Mouse (Mus musculus): Measurements from ENCODE around the gene Mst1r. TPM values are rescaled to one million over a fixed set of nuclear protein-coding genes. Genes with fewer than 3 reads are reported as not detected.

Mst1r gene
- polyA plus RNA-seq, 1 experiment from 2014 or later: 1.5 TPM

GRCm38 (mm10) chr9:107887804-107888266, 18.8 kb upstream of the Mst1r start, which contains the start of gene Mon1a:
Gene Mon1a (plus strand): TSS chr9:107888151.
- peaks cover 6 to 10% of the 10 kb centered on the region in 2 experiments; a peak in 2 of 4 replicates for H3K4me1 ChIP-seq (ENCODE audit: control insufficient read depth in 2 of 2, insufficient read depth in 2 of 2, low read length in 2 of 2)
- peak within 1 kb of the TSS; percentile 85 for H3K4me2 ChIP-seq (ENCODE audit: low read length)
- H3K36me3 ChIP-seq (ENCODE audit: control insufficient read depth, insufficient read depth, low read length): no peaks in the 10 kb centered on the region
- WGBS: under 1% methylated on average over 28 of the region's 28 CpGs
- no peaks in the 10 kb centered on the region for H3K9me3 ChIP-seq (ENCODE audit: control insufficient read depth, low read length)
- no peaks in the 10 kb centered on the region for H3K27me3 ChIP-seq (ENCODE audit: control insufficient read depth, insufficient read depth, low read length)
- peak within 1 kb of the TSS; percentile 78 to 81 for H3K4me3 ChIP-seq (ENCODE audit: control insufficient read depth in 1 of 2, insufficient read depth in 1 of 2, low read depth in 1 of 2, low read length in 2 of 2)
- peak within 1 kb of the TSS; percentile 83 for H3K9ac ChIP-seq (ENCODE audit: low read length)
- peak; percentile 93 for ATAC-seq (ENCODE audit: insufficient number of reproducible peaks, insufficient read depth, low FRiP score, low read depth)
- peak within 1 kb of the TSS; percentile 45 to 67 for H3K27ac ChIP-seq (replicated peaks in 1 of 2; ENCODE audit: control insufficient read depth in 1 of 2, insufficient read depth in 1 of 2, low read depth in 2 of 2, low read length in 2 of 2)

DNA sequence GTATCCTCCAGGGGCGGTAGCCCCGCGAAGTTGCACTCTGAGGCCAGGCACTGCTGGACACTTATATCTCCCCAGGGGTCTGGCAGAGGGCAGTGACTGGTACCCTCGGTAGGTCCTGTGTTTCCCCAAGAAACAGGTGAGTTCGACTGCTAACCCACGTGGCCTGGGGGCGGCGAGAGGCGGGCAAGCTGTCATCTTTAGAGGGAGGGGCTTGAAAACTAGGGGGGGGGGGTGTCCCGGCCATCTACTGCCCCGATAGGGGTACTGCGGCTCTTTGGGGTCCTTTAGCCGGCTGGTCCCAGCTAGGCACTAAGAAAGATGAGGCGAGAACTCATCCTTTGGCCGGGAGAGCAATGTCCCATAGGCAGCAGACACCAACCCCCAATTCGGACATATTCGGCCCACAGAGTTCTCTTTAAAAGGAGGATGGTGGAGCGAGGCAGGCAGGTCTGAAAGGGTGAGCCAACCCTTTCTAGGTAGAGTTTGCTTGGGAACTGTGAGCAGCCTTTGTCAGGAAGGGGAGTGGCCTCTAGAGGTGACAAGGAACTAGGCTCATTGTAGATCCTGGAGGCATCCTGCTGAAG, 18.3 kb upstream of the Mst1r start:
- ATAC-seq (ENCODE audit: insufficient number of reproducible peaks, insufficient read depth, low FRiP score, low read depth): peak; percentile 49; the same call in 1 of the 2 replicates
- 0% methylated on average over 18 of the region's 18 CpGs for WGBS
- H3K36me3 ChIP-seq (ENCODE audit: control insufficient read depth, insufficient read depth, low read length): no peaks in the 10 kb centered on the region

DNA sequence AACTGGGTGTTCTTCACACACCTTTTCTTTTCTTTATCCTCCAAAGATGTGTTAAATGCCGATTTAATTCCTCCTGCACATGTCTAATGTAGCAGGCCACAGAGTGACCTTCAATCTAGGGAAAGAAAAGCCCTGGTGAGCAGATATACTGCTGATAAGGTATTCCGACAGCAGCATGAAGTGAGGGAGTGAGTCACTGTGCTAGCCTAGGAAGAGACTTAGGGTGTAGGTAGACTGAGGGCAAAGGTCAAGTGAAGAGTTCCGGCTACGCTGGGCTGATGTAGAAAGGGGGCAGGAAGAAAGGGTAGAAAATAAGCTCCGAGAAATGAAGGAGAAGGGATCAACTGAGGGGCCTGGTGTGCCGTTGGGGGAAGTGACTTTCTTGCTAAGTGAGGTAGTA, 16.4 kb upstream of the Mst1r start:
- 80% methylated on average over 6 of the region's 6 CpGs for WGBS
- no peaks in the 10 kb centered on the region for H3K9me3 ChIP-seq (ENCODE audit: control insufficient read depth, low read length)

More for the DNA sequence above, 18.3 kb upstream of the Mst1r start:
- Histone ChIP-seq H3K4me2 (ENCODE audit: low read length) (peak overlapping the region; percentile 85), H3K27me3 (ENCODE audit: control insufficient read depth, insufficient read depth, low read length) (no peaks in the 10 kb centered on the region), H3K9ac (ENCODE audit: low read length) (peak overlapping the region; percentile 83), H3K4me3 (ENCODE audit: control insufficient read depth in 1 of 2, insufficient read depth in 1 of 2, low read depth in 1 of 2, low read length in 2 of 2) (peak overlapping the region; percentile 78 to 81), H3K4me1 (ENCODE audit: control insufficient read depth in 2 of 2, insufficient read depth in 2 of 2, low read length in 2 of 2) (peaks cover 6 to 10% of the 10 kb centered on the region in 2 experiments; a peak in 2 of 4 replicates), H3K9me3 (ENCODE audit: control insufficient read depth, low read length) (no peaks in the 10 kb centered on the region), H3K27ac (replicated peaks in 1 of 2; ENCODE audit: control insufficient read depth in 1 of 2, insufficient read depth in 1 of 2, low read depth in 2 of 2, low read length in 2 of 2) (peak overlapping the region; percentile 45 to 67)

DNA sequence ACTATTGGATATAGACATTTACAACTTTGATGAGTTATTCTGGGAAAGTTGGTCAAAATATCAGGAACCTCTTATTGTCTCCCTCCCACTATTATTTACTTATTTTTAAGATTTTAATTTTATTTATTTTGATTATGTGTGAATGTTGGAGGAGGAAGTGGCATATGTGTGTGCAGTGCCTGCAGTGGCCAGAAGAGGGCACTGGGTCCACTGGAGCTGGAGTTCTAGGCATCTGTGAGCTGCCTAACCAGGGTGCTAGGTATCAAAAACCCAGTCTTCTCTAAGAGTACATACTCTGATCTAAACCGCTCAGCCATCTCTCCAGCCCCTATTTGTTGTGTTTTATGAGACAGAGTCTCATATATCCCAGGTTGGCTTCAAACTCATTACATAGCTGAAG, 15.7 kb upstream of the Mst1r start:
- Histone ChIP-seq H3K36me3 (ENCODE audit: control insufficient read depth, insufficient read depth, low read length) (no peaks in the 10 kb centered on the region), H3K4me1 (ENCODE audit: control insufficient read depth in 2 of 2, insufficient read depth in 2 of 2, low read length in 2 of 2) (peaks cover 6 to 10% of the 10 kb centered on the region in 2 experiments; a peak in 2 of 4 replicates), H3K9ac (ENCODE audit: low read length) (no peak overlapping the region), H3K4me2 (ENCODE audit: low read length) (no peak overlapping the region), H3K27me3 (ENCODE audit: control insufficient read depth, insufficient read depth, low read length) (no peaks in the 10 kb centered on the region), H3K4me3 (ENCODE audit: control insufficient read depth in 1 of 2, insufficient read depth in 1 of 2, low read depth in 1 of 2, low read length in 2 of 2) (no peak overlapping the region), H3K9me3 (ENCODE audit: control insufficient read depth, low read length) (no peaks in the 10 kb centered on the region), H3K27ac (replicated peaks in 1 of 2; ENCODE audit: control insufficient read depth in 1 of 2, insufficient read depth in 1 of 2, low read depth in 2 of 2, low read length in 2 of 2) (no peak overlapping the region)
- no peak for ATAC-seq (ENCODE audit: insufficient number of reproducible peaks, insufficient read depth, low FRiP score, low read depth)
- 100% methylated on average over 1 of the region's 1 CpGs for WGBS

More for the DNA sequence above, 16.4 kb upstream of the Mst1r start:
- Histone ChIP-seq H3K27ac (replicated peaks in 1 of 2; ENCODE audit: control insufficient read depth in 1 of 2, insufficient read depth in 1 of 2, low read depth in 2 of 2, low read length in 2 of 2) (no peak overlapping the region), H3K27me3 (ENCODE audit: control insufficient read depth, insufficient read depth, low read length) (no peaks in the 10 kb centered on the region), H3K9ac (ENCODE audit: low read length) (no peak overlapping the region), H3K36me3 (ENCODE audit: control insufficient read depth, insufficient read depth, low read length) (no peaks in the 10 kb centered on the region), H3K4me1 (ENCODE audit: control insufficient read depth in 2 of 2, insufficient read depth in 2 of 2, low read length in 2 of 2) (peaks cover 6 to 10% of the 10 kb centered on the region in 2 experiments; a peak in 2 of 4 replicates), H3K4me2 (ENCODE audit: low read length) (no peak overlapping the region), H3K4me3 (ENCODE audit: control insufficient read depth in 1 of 2, insufficient read depth in 1 of 2, low read depth in 1 of 2, low read length in 2 of 2) (no peak overlapping the region)
- no peak for ATAC-seq (ENCODE audit: insufficient number of reproducible peaks, insufficient read depth, low FRiP score, low read depth)

DNA sequence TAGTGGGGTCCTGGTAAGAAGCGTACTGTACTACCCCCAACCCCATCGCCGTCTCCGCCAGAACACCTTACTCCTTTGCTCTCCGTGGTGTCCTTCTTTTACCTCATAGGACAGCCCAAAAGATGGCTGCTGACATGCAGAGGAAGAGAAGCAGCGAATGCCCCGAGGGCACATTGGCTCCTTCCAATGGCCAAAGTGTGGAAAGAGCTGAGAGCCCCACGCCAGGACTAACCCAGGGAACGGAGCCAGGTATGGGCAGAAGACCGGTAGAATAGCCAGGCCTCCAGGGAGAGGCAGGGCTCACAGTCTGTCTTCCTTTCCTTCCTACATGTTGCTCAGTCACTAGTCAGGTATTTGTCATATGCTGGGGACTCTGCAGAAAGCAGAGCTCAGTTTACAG, 8.1 kb upstream of the Mst1r start:
- no peak for ATAC-seq (ENCODE audit: insufficient number of reproducible peaks, insufficient read depth, low FRiP score, low read depth)
- Histone ChIP-seq H3K4me2 (ENCODE audit: low read length) (no peak overlapping the region), H3K4me1 (ENCODE audit: control insufficient read depth in 2 of 2, insufficient read depth in 2 of 2, low read length in 2 of 2) (peaks cover 0 to 4% of the 10 kb centered on the region in 2 experiments; a peak in 1 of 4 replicates), H3K36me3 (ENCODE audit: control insufficient read depth, insufficient read depth, low read length) (peaks cover 23% of the 10 kb centered on the region), H3K27ac (replicated peaks in 1 of 2; ENCODE audit: control insufficient read depth in 1 of 2, insufficient read depth in 1 of 2, low read depth in 2 of 2, low read length in 2 of 2) (no peak overlapping the region), H3K4me3 (ENCODE audit: control insufficient read depth in 1 of 2, insufficient read depth in 1 of 2, low read depth in 1 of 2, low read length in 2 of 2) (no peak overlapping the region), H3K9me3 (ENCODE audit: control insufficient read depth, low read length) (no peaks in the 10 kb centered on the region), H3K9ac (ENCODE audit: low read length) (no peak overlapping the region), H3K27me3 (ENCODE audit: control insufficient read depth, insufficient read depth, low read length) (peaks cover 9% of the 10 kb centered on the region)
- 78% methylated on average over 10 of the region's 10 CpGs for WGBS

DNA sequence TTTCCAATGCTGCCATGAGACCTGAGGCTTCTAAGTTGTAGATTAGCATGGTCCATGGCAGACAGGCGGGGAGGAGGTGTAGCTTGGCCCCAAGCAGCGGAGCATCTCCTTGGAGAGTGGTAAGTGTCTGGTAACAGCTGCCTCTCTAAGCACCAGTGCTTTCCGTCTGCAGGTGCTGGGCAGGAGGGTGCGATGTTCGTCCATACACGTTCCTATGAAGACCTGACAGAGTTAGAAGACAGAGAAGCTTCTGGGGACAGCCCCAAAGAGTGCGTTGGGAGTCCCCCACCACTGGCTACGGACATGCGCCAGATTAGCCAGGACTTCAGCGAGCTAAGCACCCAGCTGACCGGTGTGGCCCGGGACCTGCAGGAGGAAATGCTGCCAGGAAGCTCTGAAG, 6.8 kb upstream of the Mst1r start:
- no peak overlapping the region for H3K27ac ChIP-seq (replicated peaks in 1 of 2; ENCODE audit: control insufficient read depth in 1 of 2, insufficient read depth in 1 of 2, low read depth in 2 of 2, low read length in 2 of 2)
- H3K9me3 ChIP-seq (ENCODE audit: control insufficient read depth, low read length): no peaks in the 10 kb centered on the region
- ATAC-seq (ENCODE audit: insufficient number of reproducible peaks, insufficient read depth, low FRiP score, low read depth): no peak
- peaks cover 0 to 5% of the 10 kb centered on the region in 2 experiments; a peak in 2 of 4 replicates for H3K4me1 ChIP-seq (ENCODE audit: control insufficient read depth in 2 of 2, insufficient read depth in 2 of 2, low read length in 2 of 2)
- no peak overlapping the region for H3K4me2 ChIP-seq (ENCODE audit: low read length)
- H3K36me3 ChIP-seq (ENCODE audit: control insufficient read depth, insufficient read depth, low read length): peaks cover 23% of the 10 kb centered on the region
- peaks cover 9% of the 10 kb centered on the region for H3K27me3 ChIP-seq (ENCODE audit: control insufficient read depth, insufficient read depth, low read length)
- H3K9ac ChIP-seq (ENCODE audit: low read length): no peak overlapping the region
- 77% methylated on average over 12 of the region's 12 CpGs for WGBS
- H3K4me3 ChIP-seq (ENCODE audit: control insufficient read depth in 1 of 2, insufficient read depth in 1 of 2, low read depth in 1 of 2, low read length in 2 of 2): no peak overlapping the region

GRCm38 (mm10) chr9:107900840-107901626, 5.6 kb upstream of the Mst1r start:
- Histone ChIP-seq H3K4me2 (ENCODE audit: low read length) (peak overlapping the region; percentile 68), H3K4me3 (ENCODE audit: control insufficient read depth in 1 of 2, insufficient read depth in 1 of 2, low read depth in 1 of 2, low read length in 2 of 2) (peak overlapping the region; percentile 35 to 44), H3K9me3 (ENCODE audit: control insufficient read depth, low read length) (no peaks in the 10 kb centered on the region), H3K9ac (ENCODE audit: low read length) (peak overlapping the region; percentile 47; the same call in 1 of the 2 replicates), H3K4me1 (ENCODE audit: control insufficient read depth in 2 of 2, insufficient read depth in 2 of 2, low read length in 2 of 2) (peaks cover 3 to 8% of the 10 kb centered on the region in 2 experiments; a peak in 2 of 4 replicates), H3K36me3 (ENCODE audit: control insufficient read depth, insufficient read depth, low read length) (peaks cover 23% of the 10 kb centered on the region), H3K27ac (replicated peaks in 1 of 2; ENCODE audit: control insufficient read depth in 1 of 2, insufficient read depth in 1 of 2, low read depth in 2 of 2, low read length in 2 of 2) (no peak overlapping the region), H3K27me3 (ENCODE audit: control insufficient read depth, insufficient read depth, low read length) (peaks cover 9% of the 10 kb centered on the region)
- 11% methylated on average over 44 of the region's 44 CpGs for WGBS
- ATAC-seq (ENCODE audit: insufficient number of reproducible peaks, insufficient read depth, low FRiP score, low read depth): no peak
